Mouse (Mus musculus) erythroblast, embryonic 14.5 days (primary cell): ENCODE results near the gene Vsir. TPM values are rescaled to one million over a fixed set of nuclear protein-coding genes. Genes with fewer than 3 reads are reported as not detected.

Experiments
- H3K27me3 ChIP-seq: 2 replicates; pipeline ENCODE4 v1.6.1; 2012; ENCODE audit warnings: inconsistent platforms; ENCODE audit not compliant: control insufficient read depth
- H3K36me3 ChIP-seq: 2 replicates; pipeline ENCODE4 v1.6.1; 2012; ENCODE audit warnings: mild to moderate bottlenecking, inconsistent platforms; ENCODE audit not compliant: control insufficient read depth
- H3K4me1 ChIP-seq: 2 replicates; pipeline ENCODE4 v1.6.1; 2012; ENCODE audit warnings: inconsistent platforms; ENCODE audit not compliant: control insufficient read depth
- H3K4me3 ChIP-seq: replicated peaks from 2 replicates; pipeline ENCODE3; 2012; ENCODE audit warnings: moderate library complexity, mild to moderate bottlenecking, inconsistent platforms
- H3K9me3 ChIP-seq: 2 replicates; pipeline ENCODE4 v1.6.1; 2012; ENCODE audit warnings: low read length, inconsistent platforms, mixed read lengths; ENCODE audit not compliant: control insufficient read depth
- GATA1 ChIP-seq: IDR thresholded peaks from 2 replicates; pipeline ENCODE4 v1.6.1; 2012; ENCODE audit warnings: low read length, inconsistent platforms, mixed read lengths
- TAL1 ChIP-seq: IDR thresholded peaks from 3 replicates; pipeline ENCODE4 v1.6.1; 2012; ENCODE audit warnings: low read length, inconsistent platforms, mixed read lengths
- polyA plus RNA-seq: library from polyadenylated mRNA; stranded (reverse); fragments of >175 nt; gene quantifications from 2 replicates; pipeline ENCODE4 v1.2.3, GENCODE M21; 2012

Vsir gene
- polyA plus RNA-seq, 1 experiment: 6.2 TPM

DNA sequence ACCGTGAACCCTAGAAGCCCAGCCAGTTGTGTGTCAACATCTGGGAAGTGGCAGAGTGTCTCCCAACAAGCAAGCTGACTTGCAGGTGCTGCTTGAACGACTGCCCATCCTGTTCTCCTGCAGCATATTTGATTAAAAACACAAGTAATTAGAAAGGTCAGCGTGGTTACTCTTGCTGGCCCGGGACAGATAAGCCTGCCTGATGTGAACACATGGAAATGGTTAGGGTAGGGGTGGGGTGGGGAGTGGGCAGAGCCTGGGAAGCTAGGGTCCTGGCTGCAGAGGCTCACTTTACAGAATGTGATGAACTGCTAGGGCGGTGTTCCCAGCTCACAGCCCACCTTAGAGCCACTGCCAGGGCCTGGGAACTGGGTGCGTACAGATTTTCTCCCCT lies 26.9 kb downstream of the Vsir start:
- 0 out of 2 replicates have a peak, but pooled peaks cover 2% of the 10 kb centered on the region for H3K4me1 ChIP-seq
- H3K4me3 ChIP-seq: no peak overlapping the region
- H3K27me3 ChIP-seq: no peaks in the 10 kb centered on the region
- no peaks in the 10 kb centered on the region for H3K9me3 ChIP-seq
- peaks cover 13% of the 10 kb centered on the region for H3K36me3 ChIP-seq
- TF ChIP-seq GATA1 (no peak), TAL1 (no peak)

DNA sequence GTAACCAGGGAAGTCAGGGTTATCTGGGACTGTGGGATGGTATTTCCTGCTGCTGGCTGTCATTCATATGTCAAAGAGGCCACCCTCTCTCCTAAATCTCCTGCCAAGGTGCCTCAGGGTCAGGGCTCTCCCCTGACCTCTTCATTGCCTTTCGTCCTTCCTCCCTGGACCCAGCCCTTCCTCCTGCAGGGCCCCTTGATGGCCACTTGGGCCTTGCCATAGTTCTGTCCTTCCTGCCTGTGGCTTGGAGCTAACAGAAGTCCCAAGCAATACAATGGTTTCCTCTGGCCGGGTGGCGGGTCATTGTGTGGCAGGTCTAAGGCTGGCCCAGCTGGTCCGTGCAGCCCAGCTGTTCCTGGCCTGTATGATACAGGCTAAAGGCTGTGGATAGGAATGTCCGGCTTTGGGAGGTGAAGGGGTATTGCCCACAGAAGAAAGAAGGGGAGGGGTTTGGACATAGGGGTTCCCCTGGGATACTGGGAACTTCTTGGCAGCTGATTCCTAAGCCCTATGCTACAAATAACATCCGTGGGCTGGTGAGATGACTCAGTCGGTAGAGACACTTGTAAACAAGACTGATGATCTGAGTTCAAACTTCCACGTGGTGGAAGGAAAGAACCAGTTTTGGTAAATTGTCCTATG lies 27.4 kb downstream of the Vsir start:
- Histone ChIP-seq H3K4me1 (0 out of 2 replicates have a peak, but pooled peaks cover 2% of the 10 kb centered on the region), H3K4me3 (no peak overlapping the region), H3K27me3 (no peaks in the 10 kb centered on the region), H3K36me3 (peaks cover 8% of the 10 kb centered on the region), H3K9me3 (no peaks in the 10 kb centered on the region)
- TF ChIP-seq TAL1 (no peak), GATA1 (no peak)

DNA sequence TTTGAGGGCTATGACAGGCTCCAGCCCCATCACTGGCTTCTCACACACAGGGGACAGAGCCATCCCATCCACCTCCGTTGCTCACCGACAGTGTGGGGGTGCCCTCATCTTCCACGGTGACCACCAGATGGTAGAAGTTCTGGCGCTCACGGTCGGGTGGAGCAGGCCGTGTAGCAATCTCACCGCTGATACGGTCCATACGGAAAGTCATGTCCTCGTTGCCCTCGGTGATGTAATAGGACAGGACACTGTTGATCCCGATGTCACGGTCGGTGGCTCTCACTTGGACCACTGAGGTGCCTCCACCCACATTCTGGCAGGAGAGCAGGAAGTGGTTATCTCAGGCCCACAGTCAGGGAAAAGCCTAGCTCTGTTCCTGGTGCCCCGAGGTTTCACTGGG lies 30.1 kb downstream of the Vsir start:
- Histone ChIP-seq H3K4me3 (no peak overlapping the region), H3K27me3 (no peaks in the 10 kb centered on the region), H3K36me3 (no peaks in the 10 kb centered on the region), H3K9me3 (no peaks in the 10 kb centered on the region), H3K4me1 (0 out of 2 replicates have a peak, but pooled peaks cover 1% of the 10 kb centered on the region)
- TF ChIP-seq TAL1: no peak
- TF ChIP-seq GATA1: no peak

DNA sequence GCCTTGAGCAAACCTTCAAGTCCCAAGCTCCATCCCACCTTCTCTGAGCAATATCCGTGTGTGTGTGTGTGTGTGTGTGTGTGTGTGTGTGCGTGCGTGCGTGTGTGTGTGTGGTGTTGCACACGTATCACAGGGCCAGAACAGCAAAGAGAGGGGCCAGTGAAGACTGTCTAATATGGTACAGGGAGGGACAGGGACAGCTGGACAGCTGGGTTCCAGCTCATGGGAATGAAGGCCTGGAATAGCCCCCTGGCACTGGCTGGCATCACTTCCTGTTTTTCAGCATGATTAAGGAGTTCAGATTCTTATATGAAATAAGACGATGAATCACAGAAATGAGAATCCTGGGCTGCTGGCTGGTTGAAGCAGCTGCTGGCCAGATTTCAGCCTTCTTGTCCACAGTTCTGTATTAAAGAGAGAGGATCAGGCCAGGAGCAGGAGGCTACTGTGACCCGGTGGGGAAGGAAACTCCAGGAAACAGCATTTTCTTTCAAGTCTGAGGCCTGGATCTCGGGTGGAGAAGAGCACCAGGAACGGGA lies 32.8 kb downstream of the Vsir start:
- Histone ChIP-seq H3K4me3 (no peak overlapping the region), H3K9me3 (no peaks in the 10 kb centered on the region), H3K36me3 (no peaks in the 10 kb centered on the region), H3K4me1 (no peaks in the 10 kb centered on the region), H3K27me3 (no peaks in the 10 kb centered on the region)
- TF ChIP-seq TAL1: no peak
- TF ChIP-seq GATA1: no peak

DNA sequence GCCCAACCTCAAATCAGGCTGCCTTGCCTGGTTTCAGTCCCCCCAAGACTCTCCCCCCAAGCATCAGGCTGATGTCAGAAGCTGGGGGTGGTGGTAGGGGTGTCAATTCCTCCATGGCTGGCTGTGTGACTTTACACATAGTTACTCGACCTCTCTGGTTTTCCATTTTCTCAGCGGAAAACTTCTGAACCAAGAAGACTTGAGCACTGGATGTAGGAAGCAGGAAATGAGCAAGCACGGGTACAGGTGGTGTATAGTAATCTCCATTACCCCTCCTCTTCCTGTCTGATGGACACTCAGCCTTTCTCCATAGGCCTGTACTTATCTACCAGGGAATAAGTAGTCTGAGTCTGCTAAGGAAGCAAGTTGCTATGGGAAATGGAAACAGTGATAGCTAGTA lies 33.6 kb downstream of the Vsir start:
- no peak for TF ChIP-seq GATA1
- no peak for TF ChIP-seq TAL1
- H3K9me3 ChIP-seq: no peaks in the 10 kb centered on the region
- no peak overlapping the region for H3K4me3 ChIP-seq
- no peaks in the 10 kb centered on the region for H3K36me3 ChIP-seq
- no peaks in the 10 kb centered on the region for H3K4me1 ChIP-seq
- H3K27me3 ChIP-seq: no peaks in the 10 kb centered on the region

DNA sequence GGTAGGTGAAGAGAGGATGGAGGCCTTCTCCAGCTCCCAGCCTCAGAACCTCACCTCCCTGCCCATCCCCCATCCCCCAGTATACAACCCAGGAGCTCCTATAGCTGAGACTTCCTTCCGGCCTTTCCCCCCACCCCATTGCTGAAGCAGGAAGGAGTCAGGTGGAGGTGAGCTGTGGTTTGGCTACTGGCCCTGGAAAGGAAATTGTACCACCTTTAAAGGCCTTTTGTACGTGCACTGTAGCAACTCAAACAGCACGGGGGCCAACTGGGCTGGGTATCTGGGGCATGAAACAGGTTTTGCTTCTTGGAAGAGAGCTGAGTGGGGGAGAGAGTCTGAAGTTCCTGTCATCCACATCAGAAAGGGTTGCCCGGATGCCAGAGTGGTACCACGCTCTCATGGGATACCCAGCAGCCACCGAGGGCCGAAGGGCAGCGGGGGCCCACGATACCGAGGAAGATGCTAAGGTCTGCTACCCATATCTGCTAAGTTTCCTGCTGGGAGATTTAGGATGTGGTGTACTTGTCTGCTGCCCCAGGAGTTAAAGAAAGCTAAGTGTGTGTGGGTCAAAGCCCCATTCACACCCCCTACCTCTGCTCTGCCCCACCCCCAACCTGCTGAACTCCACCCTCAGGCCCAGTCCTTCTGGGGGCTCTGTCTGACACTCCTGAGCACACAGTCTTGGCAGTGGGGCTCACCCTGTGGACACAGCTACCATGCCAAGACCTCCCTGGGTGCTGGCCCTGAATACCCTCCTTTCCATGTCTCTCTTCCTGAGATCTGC lies 34.7 kb downstream of the Vsir start:
- H3K36me3 ChIP-seq: no peaks in the 10 kb centered on the region
- no peaks in the 10 kb centered on the region for H3K4me1 ChIP-seq
- H3K27me3 ChIP-seq: no peaks in the 10 kb centered on the region
- no peak overlapping the region for H3K4me3 ChIP-seq
- no peaks in the 10 kb centered on the region for H3K9me3 ChIP-seq
- TF ChIP-seq TAL1 (no peak), GATA1 (no peak)

DNA sequence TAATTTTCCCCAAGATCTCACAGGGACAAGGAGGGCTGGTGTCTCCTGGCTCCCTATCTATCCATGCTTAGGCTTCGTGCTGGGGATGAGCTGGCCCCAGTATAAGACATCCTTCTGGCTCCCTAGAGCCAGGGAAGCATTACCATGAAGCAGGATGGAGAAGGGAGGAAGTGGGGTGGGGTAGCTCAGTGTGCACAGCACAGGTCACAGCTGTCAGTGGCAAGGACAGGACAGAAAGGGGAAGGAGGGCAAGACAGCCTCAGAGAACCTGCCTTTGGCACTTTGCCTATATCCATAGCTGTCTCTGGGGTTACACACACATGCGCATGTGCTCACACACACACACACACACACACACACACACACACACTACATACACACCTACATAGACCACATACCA lies 41.7 kb downstream of the Vsir start:
- no peak overlapping the region for H3K4me3 ChIP-seq

DNA sequence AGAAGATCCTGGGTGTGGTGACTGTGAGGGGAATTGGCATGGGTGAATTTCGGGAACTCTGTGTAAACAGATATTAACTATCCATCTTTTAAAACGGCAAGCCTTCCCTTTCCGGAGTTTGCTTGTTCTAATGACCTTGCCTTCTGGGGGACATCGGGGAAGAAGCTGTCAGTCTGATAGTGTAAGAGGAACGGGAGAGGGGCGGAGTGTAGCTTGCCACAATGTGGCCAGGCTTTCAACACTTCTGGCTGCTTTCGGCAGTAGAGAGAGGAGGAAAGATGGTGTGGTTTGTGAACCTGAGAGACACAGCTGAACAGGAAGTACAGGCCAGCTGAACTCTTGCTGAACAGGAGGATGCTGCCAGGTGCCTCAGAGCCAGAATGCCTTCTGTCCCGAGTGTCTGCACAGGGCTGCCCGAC lies 42.8 kb downstream of the Vsir start:
- H3K9me3 ChIP-seq: no peaks in the 10 kb centered on the region
- H3K27me3 ChIP-seq: no peaks in the 10 kb centered on the region; the same call in 1 of the 2 replicates
- H3K4me3 ChIP-seq: no peak overlapping the region
- TF ChIP-seq TAL1 (no peak), GATA1 (no peak)
- H3K4me1 ChIP-seq: no peaks in the 10 kb centered on the region
- no peaks in the 10 kb centered on the region for H3K36me3 ChIP-seq

More for the DNA sequence above, 41.7 kb downstream of the Vsir start:
- Histone ChIP-seq H3K9me3 (no peaks in the 10 kb centered on the region), H3K27me3 (no peaks in the 10 kb centered on the region; the same call in 1 of the 2 replicates), H3K4me1 (no peaks in the 10 kb centered on the region), H3K36me3 (no peaks in the 10 kb centered on the region)
- TF ChIP-seq TAL1 (no peak), GATA1 (no peak)
